Mouse (Mus musculus): ENCODE measurements around the gene Dnaaf5.

DNA sequence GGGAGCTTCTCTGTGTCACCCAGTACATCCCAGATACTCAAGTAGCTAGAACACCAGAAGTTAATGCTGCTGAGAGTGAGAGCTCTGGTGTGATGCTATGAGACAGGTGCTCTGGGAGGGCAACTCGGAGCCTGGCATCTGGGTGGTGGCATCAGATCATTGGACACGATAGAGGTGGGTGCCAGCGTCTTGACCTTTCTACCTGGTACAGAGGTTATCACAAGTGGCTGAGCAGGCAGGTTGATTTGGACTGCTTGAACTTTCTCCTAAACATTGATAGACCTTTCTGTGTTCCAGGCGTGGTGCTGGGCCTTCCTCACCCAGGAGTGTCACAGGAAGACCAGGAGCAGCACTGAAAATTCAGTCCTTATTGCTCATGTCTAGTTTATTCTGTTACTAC is 77.2 kb downstream of the Dnaaf5 start:
- TF ChIP-seq CTCF (conservative IDR thresholded peaks at IDR 0.05; ENCODE audit: low read length), result no peak
- no peak for TF ChIP-seq POU5F1 (IDR thresholded peaks at IDR 0.05; ENCODE audit: borderline replicate concordance, low read length)
- no peak for TF ChIP-seq NANOG (IDR thresholded peaks at IDR 0.05; ENCODE audit: borderline replicate concordance, low read length)
